Mouse (Mus musculus) neutrophil, adult 5-6 weeks (primary cell): ENCODE measurements around the gene Rpl9. TPM values are rescaled to one million over a fixed set of nuclear protein-coding genes. Genes with fewer than 3 reads are reported as not detected.

Experiments
- ATAC-seq: fragments of 151-379, 151-347 bp; 2 replicates; pipeline ENCODE4 v1.8.0; 2017; ENCODE audit warnings: mild to moderate bottlenecking, moderate TSS enrichment; ENCODE audit not compliant: insufficient number of reproducible peaks, poor library complexity, low FRiP score, severe bottlenecking; ENCODE audit errors: extremely low read depth
- total RNA-seq: library from RNA; stranded (forward); fragments of 200-1000 nt; gene quantifications from 2 replicates; pipeline ENCODE4 v1.2.3, GENCODE M21; 2017

Rpl9 gene
- 1,010 and 1,014 TPM in 2 replicates for total RNA-seq

DNA sequence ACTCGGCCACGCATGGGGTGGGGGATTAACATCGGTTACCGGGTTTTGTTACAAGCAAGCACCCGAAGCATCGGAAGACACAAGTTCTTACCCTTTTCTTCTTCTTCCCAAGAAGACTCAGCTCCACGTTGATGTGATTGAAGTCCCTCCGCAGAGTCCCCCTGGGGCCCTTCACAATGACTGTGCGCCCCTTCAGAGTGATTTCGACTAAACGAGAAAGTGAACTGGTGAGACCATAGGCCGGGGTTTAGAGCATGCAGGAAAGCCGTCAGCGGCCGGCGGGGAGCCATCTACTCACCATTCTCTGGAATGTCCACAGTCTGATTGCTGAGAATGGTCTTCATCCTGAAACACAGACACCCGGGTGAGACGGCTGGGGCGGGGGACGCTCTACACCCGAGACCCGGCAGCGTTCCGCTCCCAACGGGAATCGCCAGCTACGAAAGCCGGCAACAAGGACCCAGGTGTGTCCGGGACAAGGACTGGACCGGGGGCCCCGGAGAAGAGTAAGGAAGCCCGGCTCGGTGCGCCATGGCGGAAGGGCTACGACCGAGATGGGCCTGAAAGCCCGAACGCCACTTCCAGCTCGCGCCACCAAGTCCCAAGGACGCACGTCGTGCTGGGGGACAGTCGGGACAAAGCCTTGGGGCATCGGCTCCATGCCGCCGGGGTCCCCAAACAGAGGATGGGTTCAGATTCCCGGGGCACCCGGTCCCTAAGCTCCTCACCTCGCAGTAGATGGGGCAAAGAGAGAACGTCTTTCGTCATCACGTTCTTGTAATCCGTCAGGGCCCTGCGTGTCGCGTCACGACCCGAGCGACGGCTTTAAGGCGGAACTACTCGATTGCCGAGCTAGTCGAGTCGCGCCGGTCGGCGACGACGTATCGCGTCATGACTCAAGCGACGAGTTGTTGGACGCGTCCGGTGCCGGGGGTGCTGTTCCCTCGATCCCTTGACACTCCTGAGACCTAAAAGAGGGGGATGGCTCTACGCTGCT is at the start of gene Rpl9, which contains the start of gene Lias:
Rpl9 (minus strand) TSS at position 797 of the 997 bp plus-strand sequence.
Lias (plus strand) TSS at position 850 of the 997 bp plus-strand sequence.
- ATAC-seq = peak; percentile 100

DNA sequence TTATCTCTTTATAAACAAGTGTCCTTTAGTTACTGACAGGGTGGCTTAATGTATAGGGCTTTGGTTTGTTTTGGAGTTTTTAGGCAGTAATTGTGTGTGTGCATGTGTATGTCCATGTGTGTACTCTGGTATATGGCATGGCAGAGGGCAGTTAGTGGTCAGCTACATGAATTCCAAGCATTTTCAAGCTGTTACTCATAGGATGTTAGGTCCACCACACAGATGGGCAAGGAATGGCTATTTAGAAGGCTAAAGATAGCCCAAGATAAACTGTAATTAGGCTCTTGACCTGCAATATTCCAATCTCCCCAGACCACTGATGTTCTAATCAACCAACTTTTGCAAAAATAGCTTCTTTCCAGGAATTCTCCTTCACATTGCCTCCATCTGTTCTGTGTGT is 46.8 kb upstream of the Rpl9 start:
- no peak for ATAC-seq

DNA sequence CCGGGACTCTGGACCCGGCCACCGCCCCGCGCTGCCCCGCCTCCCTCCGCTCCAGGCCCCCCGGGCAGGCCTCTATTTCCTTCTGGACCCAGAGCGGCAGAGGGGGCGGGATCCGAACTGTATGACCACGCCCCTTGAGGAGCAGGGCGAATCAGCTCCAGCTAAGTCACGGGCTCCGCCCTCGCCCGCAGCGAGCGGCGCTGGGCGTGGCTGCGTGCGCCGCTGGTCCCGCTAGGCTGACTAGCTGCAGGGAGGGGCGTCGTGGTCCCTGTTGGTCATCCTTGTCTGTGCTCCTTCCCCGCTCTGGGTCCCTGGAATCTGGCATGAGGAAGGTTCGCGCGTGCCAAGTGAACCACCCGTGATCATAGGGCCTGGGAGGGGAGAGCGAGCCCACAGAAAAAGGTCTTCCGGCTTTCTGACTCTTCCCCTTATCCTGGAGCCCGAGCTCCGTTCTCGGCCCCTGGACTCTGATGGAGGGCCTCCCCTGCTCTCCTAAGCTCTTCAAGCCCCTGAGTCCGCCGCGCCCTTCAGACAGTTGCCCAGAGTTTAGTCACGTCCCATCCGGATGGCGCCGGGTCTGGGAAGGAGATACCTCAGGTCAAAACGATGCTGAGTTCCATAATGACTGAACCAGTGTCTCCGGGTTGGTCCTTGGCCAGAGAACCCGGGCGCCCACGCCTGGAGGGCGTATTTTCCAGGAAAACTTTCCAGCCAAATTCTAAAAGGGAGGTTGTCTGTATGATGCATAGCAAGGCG is 44.7 kb upstream of the Rpl9 start, which contains the start of gene Ugdh:
Ugdh (minus strand) TSS at position 144 of the 756 bp plus-strand sequence.
- ATAC-seq = peak; percentile 96

DNA sequence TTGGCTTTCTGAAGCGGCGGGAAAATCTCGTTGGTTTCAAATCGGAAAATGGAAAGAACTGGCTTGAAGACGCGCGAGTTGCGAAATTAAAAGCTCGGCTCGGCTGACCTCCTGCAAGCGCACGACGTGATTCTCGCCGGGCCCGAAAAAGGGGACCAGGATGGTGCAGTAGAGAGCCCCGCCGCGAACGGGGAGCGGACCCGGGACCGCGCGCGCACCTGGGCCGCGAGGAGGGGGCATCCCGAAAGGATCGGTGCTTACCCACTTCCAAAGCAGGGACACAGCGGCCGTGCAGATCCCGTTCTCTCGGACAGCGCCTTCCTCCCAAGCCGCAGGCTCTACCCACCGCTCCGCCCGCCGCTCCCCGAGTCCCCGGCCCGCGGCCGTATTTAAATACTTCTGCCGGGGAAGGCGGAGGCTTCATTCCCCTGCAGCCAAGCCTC is 44.1 kb upstream of the Rpl9 start:
- ATAC-seq = no peak

DNA sequence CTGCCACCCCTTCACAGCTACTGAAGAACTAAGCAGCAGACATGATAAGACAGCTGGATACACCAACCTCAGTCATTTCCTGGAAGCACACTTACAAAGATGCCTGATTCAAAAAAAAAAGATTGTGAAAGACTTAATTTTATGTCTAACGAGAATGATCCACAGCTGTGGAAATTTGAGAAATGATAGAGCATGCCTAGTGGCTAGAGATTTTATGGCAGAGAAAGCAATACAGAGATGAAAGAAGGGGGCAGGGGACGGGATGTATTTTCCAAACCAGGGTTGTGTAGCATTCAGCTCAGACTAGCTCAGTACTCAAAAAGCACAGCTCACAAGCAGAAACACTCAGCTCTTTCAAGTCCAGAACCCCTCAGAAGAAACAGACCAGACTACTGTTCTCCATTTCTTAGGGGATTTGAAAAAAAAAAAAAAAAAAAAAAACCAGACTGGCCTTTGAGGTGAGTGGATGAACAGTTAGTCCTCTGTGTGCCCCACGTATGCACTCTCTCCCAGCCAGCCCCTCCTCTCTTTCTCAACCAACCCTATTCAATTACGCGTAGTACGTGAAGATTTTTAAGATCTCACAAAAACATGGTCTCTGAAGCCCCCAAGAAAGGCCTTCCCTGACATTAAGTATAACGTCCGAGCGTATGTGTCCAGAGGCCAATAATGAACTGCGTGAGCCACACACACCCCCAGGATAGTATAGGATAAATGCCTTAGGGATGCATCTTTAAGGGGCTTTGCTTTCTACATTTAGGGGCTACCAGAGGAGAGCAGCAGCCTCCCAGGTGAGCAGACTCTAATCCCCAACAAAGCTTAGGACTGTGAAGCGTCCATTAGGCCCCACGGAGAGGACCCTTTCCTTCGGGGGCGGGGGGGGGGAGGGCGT is 43.5 kb upstream of the Rpl9 start:
- no peak for ATAC-seq

DNA sequence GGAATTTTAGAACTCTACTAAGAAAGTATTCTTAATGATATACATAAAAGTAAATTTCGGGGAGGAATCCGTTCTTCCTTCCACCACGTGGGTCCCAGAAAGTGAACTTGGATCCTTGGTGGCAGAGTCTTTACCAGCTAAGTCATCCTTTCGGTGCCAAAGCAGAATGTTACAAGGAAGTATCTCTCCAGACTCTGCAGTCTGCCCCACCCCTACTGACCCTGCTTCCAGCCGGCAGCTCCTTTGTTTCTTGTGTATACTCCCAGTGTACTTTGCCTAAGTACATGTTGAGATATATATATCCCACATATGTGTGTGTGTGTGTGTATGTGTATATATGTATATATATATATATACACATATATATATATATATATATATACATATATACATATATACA is 38.2 kb upstream of the Rpl9 start:
- no peak for ATAC-seq

DNA sequence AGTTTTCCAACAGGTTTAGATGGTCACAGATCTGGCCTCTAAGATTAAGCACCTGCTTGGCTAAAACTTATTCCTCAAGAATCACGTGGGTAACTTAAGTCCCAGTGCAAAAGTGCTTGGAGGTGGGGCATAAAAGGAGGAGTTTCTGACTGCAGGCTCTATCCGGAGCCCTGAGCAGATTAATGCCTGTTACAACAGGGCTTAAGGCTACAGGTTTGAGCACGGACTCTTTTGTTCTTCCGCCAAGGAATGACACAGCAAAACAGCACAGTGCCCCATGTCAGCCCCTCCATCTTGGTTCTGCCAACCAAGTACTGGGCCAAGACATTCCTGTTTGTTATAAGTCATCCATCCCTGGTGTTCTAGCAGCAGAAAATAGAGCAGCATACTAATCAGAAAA is 37.1 kb upstream of the Rpl9 start:
- no peak for ATAC-seq

DNA sequence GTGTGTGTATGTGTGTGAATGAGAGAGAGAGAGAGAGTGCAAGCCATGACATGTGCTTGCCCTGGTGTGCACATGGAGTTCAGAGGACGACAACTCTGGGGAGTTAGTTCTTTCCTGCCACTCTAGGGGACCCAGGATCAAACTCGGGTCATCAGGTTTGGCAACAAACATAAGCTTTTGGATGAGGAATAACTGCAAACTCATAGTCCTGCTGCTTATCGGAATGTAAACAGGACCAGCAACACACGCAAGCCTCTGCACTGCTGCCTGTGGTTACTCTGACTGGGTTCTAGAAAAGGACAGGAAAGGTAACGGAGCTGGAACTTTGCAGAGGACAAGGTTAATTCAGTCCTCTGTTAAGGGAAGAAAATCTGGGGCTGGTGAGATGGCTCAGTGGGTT is 34.0 kb upstream of the Rpl9 start:
- ATAC-seq = no peak

DNA sequence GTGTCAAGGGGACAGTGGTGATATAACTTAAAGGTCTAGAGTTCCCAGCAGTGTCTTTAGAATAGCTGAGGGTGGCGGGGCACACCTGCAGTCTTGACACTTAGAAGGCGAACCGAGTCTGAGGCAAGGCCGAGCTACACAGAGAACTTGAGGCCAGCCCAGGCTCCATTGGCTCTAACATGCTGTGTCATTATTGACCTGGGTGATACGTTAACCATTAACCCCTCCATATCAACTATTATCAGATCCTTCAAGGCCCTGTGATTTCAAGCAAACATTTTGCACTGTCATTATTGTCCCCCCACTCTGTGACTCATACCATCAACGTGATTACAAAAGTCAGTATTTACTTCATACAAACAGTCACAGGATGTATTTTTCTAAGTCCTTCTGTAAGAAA is 33.0 kb upstream of the Rpl9 start:
- ATAC-seq = no peak

DNA sequence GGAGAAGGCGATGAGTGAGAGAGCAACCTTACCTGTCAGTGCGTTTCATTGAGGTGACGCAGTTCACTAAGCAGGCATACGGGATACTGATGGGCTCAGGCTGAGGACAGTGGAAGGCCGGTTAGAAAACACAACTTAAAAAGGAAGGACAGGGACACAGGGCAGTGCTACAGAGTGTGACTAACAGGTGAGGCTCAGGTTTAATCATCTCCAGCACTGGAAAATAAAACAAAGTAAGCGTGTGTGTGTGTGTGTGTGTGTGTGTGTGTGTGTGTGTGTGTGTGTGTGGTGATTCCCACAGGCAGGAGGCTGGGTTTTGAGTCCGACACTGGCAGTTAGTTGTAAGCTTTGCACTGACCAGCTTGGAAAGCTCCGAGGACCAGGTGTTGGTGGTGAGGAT is 31.6 kb upstream of the Rpl9 start:
- ATAC-seq = no peak

DNA sequence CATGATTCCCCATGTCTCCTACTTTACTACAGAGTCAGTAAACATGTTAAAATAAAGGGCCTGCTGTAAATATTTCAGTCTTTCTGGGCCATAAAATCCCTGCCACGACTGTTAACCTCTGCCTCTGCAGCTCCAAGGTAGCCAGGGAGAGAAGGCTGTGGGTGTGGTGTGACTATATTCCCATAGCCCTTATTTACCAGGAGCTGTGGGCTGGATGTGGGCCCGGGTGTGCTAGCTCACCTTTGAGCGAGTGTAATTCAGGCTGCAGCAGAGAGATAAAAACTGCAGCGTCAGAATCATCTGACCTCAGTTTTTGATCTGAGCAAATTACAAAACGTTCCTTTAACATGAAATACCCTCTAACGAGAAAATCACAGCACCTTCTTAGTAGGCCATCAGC is 29.6 kb upstream of the Rpl9 start:
- ATAC-seq = no peak

DNA sequence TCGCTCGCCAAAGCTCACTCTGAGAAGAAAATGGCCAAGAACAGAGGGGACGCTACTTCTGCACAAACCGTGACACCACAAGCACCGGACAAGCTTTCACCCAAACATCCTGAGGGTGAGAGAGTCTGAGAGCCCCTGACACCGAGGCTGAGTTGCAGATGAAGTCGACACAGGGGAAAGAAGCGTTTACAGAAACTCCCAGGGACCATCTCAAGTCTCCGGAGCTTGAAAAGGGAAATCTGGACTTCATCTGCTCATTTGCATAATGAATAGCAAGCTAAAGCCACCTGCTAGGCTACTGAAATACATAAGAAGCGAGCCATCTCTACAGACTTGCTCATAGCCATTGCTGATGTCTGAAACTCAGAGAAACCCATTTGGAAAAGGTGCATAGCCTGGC is 27.9 kb upstream of the Rpl9 start:
- no peak for ATAC-seq

DNA sequence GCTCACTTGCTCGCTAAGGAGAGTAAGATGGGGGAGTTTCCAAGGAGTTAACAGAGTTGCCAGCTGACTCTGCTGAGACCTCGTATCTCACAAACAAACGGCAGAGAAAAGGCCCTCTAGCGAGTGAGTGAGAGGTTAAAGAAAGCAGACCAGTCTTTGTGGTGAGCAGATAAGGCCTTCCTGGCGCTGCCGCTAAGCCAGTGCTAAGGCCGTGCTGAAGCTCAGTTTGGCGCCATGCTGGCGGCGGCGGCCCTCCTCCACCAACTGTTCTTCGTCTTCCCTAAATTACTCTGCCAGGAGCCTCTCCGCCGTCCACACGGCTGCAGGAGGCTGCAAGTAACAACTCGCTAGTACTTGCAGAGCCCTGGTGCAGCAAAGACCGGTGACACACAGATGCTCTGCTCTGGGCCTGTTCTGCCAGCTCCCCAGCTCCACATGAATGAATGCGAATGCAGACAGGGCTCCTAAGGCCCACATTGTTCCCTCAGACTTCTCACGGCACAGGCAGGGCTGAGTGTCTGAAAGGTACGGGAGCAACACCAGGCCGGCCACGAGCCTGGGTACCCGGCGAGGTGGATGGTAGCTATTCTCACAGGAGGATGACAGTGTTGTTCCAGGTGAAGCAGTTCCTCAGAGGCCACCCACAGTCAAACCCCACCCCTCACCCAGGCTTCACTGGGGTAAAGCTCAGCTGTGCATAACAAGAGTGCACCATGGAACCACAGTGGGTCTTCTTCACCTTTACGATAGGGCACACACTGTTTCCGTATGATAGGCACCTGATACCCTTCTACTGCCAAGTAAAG is 24.6 kb upstream of the Rpl9 start:
- ATAC-seq = no peak

DNA sequence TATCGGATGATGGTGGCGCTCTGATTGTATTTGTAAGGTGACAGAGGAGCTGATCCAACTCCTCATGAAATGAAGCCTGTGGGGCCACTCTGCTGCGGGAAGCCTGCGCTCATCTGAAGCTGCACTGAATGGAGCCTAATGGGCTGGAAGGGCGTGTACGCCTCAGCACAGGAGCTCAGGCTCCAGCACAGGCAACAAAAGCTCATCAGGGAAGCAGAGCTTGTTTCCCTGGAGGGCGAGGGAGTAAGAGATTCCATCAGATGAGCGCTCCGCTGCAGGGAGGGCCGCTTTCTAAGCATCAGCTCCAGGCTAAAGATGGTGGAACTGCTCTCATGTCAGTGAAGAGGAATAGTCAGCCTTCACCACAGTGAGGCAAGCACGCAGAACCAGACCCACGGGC is 16.7 kb upstream of the Rpl9 start:
- no peak for ATAC-seq

DNA sequence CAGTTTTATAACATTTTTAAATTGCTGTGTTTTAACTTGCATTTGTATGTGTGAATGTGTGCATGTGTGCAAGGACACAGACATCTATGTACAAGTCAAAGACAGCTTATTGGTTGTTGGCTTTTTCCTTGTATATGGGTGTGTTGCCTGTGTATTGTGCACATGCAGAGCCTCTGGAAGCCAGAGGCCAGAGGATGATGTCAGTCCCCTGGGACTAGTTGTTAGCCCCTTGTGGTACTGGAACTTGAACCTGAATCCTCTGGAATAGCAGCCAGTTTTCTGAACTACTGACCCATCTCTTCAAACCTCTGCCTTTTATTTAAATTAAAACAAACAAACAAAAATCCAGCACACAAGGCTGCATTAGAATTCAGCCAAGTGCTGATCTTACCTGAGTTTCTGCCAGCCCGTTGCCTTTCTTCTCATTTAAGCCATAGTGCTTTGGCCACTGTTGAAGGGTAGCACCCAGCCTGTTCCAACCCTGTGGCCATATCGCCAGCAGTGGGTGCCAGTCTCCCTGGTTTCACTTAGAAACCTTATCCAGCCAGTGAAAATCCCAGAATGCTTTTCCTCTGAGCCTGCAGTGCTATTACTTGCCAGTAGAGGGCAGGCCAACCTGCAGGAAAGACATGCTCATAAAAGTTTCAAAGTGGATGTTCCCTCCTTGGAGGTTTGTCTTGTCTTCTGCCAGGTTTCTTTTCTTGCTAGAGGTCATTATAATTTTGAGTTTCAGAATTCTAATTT is 10.2 kb upstream of the Rpl9 start:
- ATAC-seq = peak; percentile 86

DNA sequence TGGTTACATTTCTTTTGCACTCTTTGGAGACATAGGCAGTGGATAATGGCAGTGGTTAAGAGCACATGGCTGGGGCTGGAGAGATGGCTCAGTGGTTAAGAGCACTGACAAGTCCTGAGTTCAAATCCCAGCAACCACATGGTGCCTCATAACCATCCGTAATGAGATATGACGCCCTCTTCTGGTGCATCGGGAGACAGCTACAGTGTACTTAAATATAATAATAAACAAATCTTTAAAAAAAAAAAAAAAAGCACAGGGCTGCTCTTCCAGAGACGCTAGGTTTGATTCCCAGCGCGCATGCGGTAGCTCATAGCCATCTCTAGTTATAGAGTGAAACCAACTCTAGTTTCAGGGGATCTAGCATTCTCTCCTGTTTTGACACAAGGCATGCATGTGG is 3.2 kb upstream of the Rpl9 start:
- no peak for ATAC-seq

DNA sequence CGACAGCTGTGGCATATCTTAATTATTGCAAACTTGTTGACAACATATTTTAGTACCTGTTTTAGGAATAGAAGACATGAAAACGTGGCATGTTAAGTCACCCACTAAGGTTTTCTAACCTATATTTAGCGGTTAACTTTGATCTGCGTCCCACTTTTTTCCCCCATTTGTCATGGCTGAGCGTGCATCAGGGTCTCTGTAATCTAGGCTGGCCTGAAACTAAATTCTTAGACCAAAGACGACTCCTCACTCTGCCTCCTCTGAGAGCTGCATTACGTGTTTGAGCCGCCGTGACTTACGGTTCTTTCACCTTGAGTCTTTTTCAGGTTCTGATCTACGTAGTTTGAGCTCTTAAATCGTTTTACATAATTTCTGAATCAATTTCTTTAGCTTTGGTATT is 509 bp upstream of the Rpl9 start:
- ATAC-seq = no peak
